Mouse (Mus musculus) small intestine, adult 10 weeks (tissue): ENCODE measurements around the gene Hdx. TPM values are rescaled to one million over a fixed set of nuclear protein-coding genes. Genes with fewer than 3 reads are reported as not detected.

ENCODE experiments used
- polyA plus RNA-seq: library from polyadenylated mRNA; stranded (reverse); fragments of 350-450 nt; fragmentation: Illumina TruSeq; extraction: RNeasy Lipid Tissue Mini Kit (QIAGEN cat#74804); gene quantifications from one replicate; pipeline ENCODE4 v1.2.3, GENCODE M21; 2014; ENCODE audit warnings: low replicate concordance

Gene Hdx
- polyA plus RNA-seq = 0.59 TPM

GRCm38 (mm10) chrX:111696356-111697282 lies at the start of gene Hdx:
TSS of gene Hdx (minus strand) at chrX:111697079.

GRCm38 (mm10) chrX:111537859-111538258 lies 159.0 kb downstream of the Hdx start, which contains the start of gene Rps6ka6:
TSS of gene Rps6ka6 (minus strand) at chrX:111537959.

Other genes starting within 250 kb of the Hdx start
- gene Rps6ka6, start 159.1 kb downstream of the Hdx start, polyA plus RNA-seq = 4.6 TPM
- not detected for gene Gm45194, start 194.3 kb upstream of the Hdx start, polyA plus RNA-seq